ENCODE assay signal across 19 mouse cellular contexts in the genomic region with DNA sequence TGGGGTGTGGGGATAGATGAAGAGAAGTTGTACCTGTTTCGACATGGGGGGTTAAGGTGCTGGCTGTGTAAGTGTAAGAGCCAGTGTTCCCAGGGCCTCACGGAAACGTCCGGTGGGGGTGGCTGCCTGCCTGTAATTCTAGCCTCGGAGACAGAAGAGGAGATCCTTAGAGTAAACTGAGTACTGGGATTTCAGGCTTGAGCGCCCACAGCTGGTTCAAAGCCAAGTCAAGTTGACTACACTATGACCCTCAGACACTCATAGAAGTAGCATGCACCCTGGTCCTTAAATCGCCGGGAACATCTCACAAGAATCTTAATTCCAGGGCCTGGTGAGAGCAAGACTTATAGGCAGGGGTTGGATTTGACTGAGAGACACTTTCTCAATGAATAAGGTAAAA. TPM values are rescaled to one million over a fixed set of nuclear protein-coding genes. Genes with fewer than 3 reads are reported as not detected.
"Had no signal": no experiment of that assay in that cellular context is flagged by ENCODE, and none has a peak within 500 bp of the region (broad histone marks: within the 10 kb centered on the region; RNA-seq: fewer than 3 reads in every experiment).

No protein-coding gene starts in this region.

- H3K27me3 ChIP-seq: limb, embryonic 12.5 days; limb, embryonic 15.5 days; lung, embryonic 15.5 days; midbrain, embryonic 13.5 days; neural tube, embryonic 13.5 days; stomach, embryonic 15.5 days had no signal

- H3K4me3 ChIP-seq: limb, embryonic 12.5 days; limb, embryonic 15.5 days; lung, embryonic 15.5 days; megakaryocyte, embryonic 14.5 days; midbrain, embryonic 10.5 days; midbrain, embryonic 13.5 days; myocyte; neural tube, embryonic 13.5 days; stomach, embryonic 15.5 days had no signal

- H3K27ac ChIP-seq: limb, embryonic 12.5 days; limb, embryonic 15.5 days; lung, embryonic 15.5 days; midbrain, embryonic 13.5 days; neural tube, embryonic 13.5 days; stomach, embryonic 15.5 days had no signal

- H3K36me3 ChIP-seq: limb, embryonic 12.5 days; limb, embryonic 15.5 days; lung, embryonic 15.5 days; midbrain, embryonic 10.5 days; midbrain, embryonic 13.5 days; neural tube, embryonic 13.5 days; stomach, embryonic 15.5 days had no signal

- DNase-seq: left cerebral cortex, postnatal 4 days; lung, adult 18-20 months; lung, postnatal 10 days; lung, postnatal 36 days; retina, postnatal 1 day; right cerebral cortex, postnatal 25 days; spleen, adult 18-20 months; thymus, postnatal 25 days had no signal

- H3K9ac ChIP-seq: limb, embryonic 12.5 days; limb, embryonic 15.5 days; lung, embryonic 15.5 days; midbrain, embryonic 13.5 days; neural tube, embryonic 13.5 days; stomach, embryonic 15.5 days had no signal

- H3K4me2 ChIP-seq: limb, embryonic 12.5 days; limb, embryonic 15.5 days; lung, embryonic 15.5 days; midbrain, embryonic 13.5 days; neural tube, embryonic 13.5 days; stomach, embryonic 15.5 days had no signal

- ATAC-seq: intestine, postnatal 0 days; midbrain, embryonic 13.5 days; midbrain, embryonic 16.5 days had no signal

- H3K4me1 ChIP-seq: limb, embryonic 12.5 days; limb, embryonic 15.5 days; neural tube, embryonic 13.5 days had no signal

- H3K9me3 ChIP-seq: limb, embryonic 12.5 days; limb, embryonic 15.5 days; lung, embryonic 15.5 days; megakaryocyte, embryonic 14.5 days; midbrain, embryonic 10.5 days; midbrain, embryonic 13.5 days; neural tube, embryonic 13.5 days; stomach, embryonic 15.5 days had no signal

RNA-seq across cellular contexts. Expression of gene Fam163a, which starts 9.8 kb away (rescaled TPM):
- polyA plus RNA-seq: myocyte had no signal
